Mouse (Mus musculus): ENCODE data around the gene Efnb3. TPM values are rescaled to one million over a fixed set of nuclear protein-coding genes. Genes with fewer than 3 reads are reported as not detected.

Gene Efnb3
- 68.2 and 77.1 TPM in 2 replicates for polyA plus RNA-seq (2012; rRNA removed)

DNA sequence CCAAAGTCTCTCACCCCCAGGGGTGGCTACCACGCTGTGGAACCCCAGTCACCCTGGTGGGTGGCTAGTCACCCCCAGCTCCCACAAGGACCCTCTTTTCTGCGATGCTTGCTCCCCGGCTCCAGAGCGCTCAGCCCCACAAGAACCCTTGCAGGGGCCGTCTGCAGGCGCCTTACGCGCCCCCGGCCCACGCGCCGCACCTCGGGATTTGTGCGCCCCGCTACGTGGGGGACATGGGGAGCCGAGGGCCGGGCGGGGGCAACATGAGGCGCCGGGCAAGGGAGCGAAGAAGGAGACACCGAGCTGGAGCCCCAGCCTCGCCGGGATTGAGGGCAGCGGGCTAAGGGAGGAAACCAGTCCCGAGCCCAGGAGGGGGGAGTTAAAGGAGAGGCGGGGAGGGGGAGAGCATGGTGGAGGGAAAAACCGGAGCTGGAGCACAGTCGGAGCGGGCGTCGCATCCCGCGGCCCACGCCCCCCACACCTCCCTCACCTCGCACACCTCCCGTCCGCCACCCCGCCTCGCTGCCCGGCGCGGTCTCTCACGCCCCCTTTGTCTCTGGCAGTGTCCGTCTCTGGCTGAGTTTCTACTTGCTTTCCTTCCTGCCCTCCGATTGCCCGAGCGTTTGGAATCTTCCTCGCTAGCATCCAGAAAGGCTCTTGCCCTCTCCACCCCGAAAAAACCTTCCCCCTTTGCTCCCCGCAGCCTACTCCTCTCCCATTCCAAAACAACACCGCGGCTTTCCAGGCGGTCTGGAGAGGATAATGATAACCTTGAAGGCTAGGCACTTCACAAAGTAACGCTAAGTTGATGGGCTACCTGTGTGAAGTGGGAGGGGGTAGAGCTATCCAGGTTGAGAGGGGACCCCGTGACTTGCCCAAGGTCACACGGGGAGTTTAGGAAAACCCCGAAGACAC, at the start of gene Efnb3:
Gene Efnb3 (minus strand): TSS at position 355 of the 915 bp plus-strand sequence.
- peak within 1 kb of the TSS; percentile 48 for H3K4me3 ChIP-seq (ENCODE audit: insufficient read depth, low read length)
- peak; percentile 60; the same call in 1 of the 2 replicates for TF ChIP-seq POLR2A (IDR thresholded peaks at IDR 0.05; ENCODE audit: extremely low read depth, insufficient read depth, low read length)
- no peak for TF ChIP-seq CTCF (IDR thresholded peaks at IDR 0.05; ENCODE audit: extremely low read depth, insufficient read depth, low read length)
- H3K4me1 ChIP-seq (ENCODE audit: control insufficient read depth, insufficient read depth, low read length), result no peaks in the 10 kb centered on the region
- H3K27ac ChIP-seq (ENCODE audit: insufficient read depth, low read length), result peak within 1 kb of the TSS; percentile 90

DNA sequence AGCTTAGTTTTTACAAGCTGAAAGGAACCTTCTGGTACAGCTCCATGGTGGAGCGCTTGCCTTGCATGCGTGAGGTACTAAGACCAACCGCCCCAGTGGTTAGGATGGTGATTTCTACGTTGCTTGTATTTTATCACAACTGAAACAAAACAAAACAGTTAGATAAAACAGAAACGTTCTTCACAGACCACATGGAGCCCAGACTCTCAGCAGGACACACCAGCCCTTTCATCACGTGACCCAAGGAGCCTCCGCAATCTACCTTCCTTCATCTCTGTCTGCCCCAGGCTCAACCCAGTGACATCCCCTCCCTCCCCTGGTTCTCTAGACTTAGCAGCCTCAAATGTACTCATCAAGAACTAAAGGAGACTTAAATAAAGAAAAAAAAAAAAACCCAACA, 49.4 kb upstream of the Efnb3 start:
- Histone ChIP-seq H3K4me1 (ENCODE audit: control insufficient read depth, insufficient read depth, low read length) (no peaks in the 10 kb centered on the region; the same call in 1 of the 2 replicates), H3K4me3 (ENCODE audit: insufficient read depth, low read length) (no peak overlapping the region), H3K27ac (ENCODE audit: insufficient read depth, low read length) (no peak overlapping the region)
- TF ChIP-seq CTCF (IDR thresholded peaks at IDR 0.05; ENCODE audit: extremely low read depth, insufficient read depth, low read length) (no peak), POLR2A (IDR thresholded peaks at IDR 0.05; ENCODE audit: extremely low read depth, insufficient read depth, low read length) (no peak)

DNA sequence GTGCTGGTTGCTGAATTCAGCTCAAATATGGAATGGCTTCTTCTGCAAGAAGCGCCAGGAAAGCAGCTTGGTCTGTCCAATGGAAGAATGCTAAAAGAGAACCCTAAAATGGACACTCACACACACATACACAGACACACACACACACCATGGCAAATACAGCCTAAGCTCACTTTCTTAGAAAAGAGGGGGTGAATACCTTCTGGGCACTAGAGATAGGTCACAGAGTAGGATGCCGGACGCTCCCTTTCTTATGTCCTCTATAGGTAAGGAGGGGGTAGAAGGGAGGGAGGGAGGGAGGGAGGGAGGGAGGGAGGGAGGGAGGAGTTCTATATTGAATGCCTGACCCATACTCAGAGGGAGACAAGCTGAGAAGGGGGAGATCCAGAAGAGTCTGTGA, 48.5 kb upstream of the Efnb3 start:
- Histone ChIP-seq H3K4me1 (ENCODE audit: control insufficient read depth, insufficient read depth, low read length) (no peaks in the 10 kb centered on the region; the same call in 1 of the 2 replicates), H3K4me3 (ENCODE audit: insufficient read depth, low read length) (no peak overlapping the region), H3K27ac (ENCODE audit: insufficient read depth, low read length) (no peak overlapping the region)
- TF ChIP-seq CTCF (IDR thresholded peaks at IDR 0.05; ENCODE audit: extremely low read depth, insufficient read depth, low read length) (no peak), POLR2A (IDR thresholded peaks at IDR 0.05; ENCODE audit: extremely low read depth, insufficient read depth, low read length) (no peak)

DNA sequence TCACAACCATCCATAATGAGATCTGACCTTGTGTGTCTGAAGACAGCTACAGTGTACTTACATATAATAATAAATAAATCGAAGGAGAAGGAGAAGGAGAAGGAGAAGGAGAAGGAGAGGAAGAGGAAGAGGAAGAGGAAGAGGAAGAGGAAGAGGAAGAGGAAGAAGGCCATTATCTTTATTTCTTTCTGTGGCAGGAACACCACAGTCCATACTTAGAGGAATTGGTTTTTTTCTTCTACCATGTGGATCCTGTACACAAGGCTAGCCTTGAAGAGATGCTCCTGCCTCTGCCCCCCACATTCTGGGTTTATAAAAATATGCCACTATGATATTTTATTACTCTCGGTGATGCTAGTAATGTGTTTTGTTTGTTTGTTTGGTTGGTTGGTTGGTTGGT, 46.8 kb upstream of the Efnb3 start:
- TF ChIP-seq POLR2A (IDR thresholded peaks at IDR 0.05; ENCODE audit: extremely low read depth, insufficient read depth, low read length) (no peak), CTCF (IDR thresholded peaks at IDR 0.05; ENCODE audit: extremely low read depth, insufficient read depth, low read length) (no peak)
- no peak overlapping the region for H3K4me3 ChIP-seq (ENCODE audit: insufficient read depth, low read length)
- no peak overlapping the region for H3K27ac ChIP-seq (ENCODE audit: insufficient read depth, low read length)
- no peaks in the 10 kb centered on the region; the same call in 1 of the 2 replicates for H3K4me1 ChIP-seq (ENCODE audit: control insufficient read depth, insufficient read depth, low read length)

- H3K27ac ChIP-seq (ENCODE audit: insufficient read depth, low read length), result no peak overlapping the region
- TF ChIP-seq CTCF (IDR thresholded peaks at IDR 0.05; ENCODE audit: extremely low read depth, insufficient read depth, low read length) (no peak), POLR2A (IDR thresholded peaks at IDR 0.05; ENCODE audit: extremely low read depth, insufficient read depth, low read length) (no peak)
- peak overlapping the region; percentile 61; the same call in 1 of the 2 replicates for H3K4me3 ChIP-seq (ENCODE audit: insufficient read depth, low read length)
- no peaks in the 10 kb centered on the region; the same call in 1 of the 2 replicates for H3K4me1 ChIP-seq (ENCODE audit: control insufficient read depth, insufficient read depth, low read length)
Measured at GRCm38 (mm10) chr11:69606491-69606795, 46.4 kb upstream of the Efnb3 start.

- Histone ChIP-seq H3K4me1 (ENCODE audit: control insufficient read depth, insufficient read depth, low read length) (no peaks in the 10 kb centered on the region; the same call in 1 of the 2 replicates), H3K4me3 (ENCODE audit: insufficient read depth, low read length) (peak within 1 kb of the TSS; percentile 61), H3K27ac (ENCODE audit: insufficient read depth, low read length) (peak within 1 kb of the TSS; percentile 95)
- TF ChIP-seq CTCF (IDR thresholded peaks at IDR 0.05; ENCODE audit: extremely low read depth, insufficient read depth, low read length) (no peak), POLR2A (IDR thresholded peaks at IDR 0.05; ENCODE audit: extremely low read depth, insufficient read depth, low read length) (peak; percentile 95)
Measured at GRCm38 (mm10) chr11:69605726-69606490, 45.9 kb upstream of the Efnb3 start, which contains the start of gene Atp1b2. Gene Atp1b2, minus strand, starts transcription at chr11:69605942.

DNA sequence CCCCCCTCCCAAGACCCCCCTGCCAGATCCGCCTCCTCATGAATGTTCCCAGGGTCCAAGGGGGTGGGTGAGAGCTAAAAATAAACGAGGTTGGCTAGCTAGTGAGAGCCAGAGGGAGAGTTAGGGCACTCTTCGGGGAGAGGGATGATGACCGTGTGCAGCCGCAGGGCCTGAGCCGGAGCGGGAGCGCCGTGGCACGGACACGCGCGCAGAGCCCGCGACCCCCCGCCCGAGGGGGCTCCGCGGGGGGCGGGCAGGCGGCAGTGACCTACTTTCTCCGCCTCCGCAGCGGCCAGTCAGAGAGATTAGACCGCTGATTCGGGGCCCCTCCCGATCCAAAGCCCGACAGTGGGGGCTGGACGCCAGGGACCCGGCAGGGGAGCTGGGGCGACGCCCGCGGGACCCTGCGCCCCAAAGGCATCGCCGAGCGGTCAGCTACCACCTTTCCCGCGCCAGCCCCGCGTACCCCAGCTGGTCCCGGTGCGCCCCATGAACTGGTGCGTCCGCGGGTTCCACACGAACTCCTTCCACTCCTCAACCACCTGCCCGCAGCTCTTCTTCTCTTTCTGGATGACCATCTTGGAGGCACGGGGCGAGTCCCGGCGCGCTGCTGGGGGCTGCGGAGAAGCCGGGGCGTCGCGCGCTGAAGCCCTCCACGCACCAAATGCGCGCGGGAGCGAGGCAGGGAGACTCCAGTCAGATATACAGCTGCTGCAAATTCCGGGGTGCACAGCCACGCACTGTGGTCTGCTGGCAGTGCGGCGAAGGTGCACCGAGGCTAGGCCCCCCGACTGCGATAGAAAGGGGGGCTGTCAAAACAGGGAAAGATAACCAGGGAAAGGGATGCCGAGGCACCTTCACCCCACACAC, 45.0 kb upstream of the Efnb3 start:
- TF ChIP-seq POLR2A (IDR thresholded peaks at IDR 0.05; ENCODE audit: extremely low read depth, insufficient read depth, low read length) (peak; percentile 50; the same call in 1 of the 2 replicates), CTCF (IDR thresholded peaks at IDR 0.05; ENCODE audit: extremely low read depth, insufficient read depth, low read length) (no peak)
- H3K27ac ChIP-seq (ENCODE audit: insufficient read depth, low read length), result peak overlapping the region; percentile 95
- H3K4me1 ChIP-seq (ENCODE audit: control insufficient read depth, insufficient read depth, low read length), result peaks cover 1% of the 10 kb centered on the region; the same call in 1 of the 2 replicates
- peak overlapping the region; percentile 61 for H3K4me3 ChIP-seq (ENCODE audit: insufficient read depth, low read length)

DNA sequence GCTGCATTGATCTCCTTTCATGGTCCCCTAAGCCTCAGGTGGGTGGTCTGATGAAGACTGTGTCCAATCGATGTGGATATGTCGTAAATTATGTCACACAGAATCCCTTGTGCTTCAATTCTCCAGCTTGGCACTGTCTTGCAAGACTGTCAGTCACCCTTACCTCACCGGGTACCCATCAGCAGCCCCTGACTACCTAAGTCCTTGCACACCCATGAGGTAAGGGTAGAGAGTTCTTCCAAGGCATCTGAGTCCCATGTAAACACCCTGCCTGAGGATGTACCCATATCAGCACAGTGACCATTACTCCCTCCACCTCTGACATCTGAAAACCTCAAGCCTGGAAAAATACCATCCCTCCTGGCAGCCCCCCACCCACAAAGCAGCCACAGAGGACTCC, 44.3 kb upstream of the Efnb3 start:
- peak overlapping the region; percentile 61 for H3K4me3 ChIP-seq (ENCODE audit: insufficient read depth, low read length)
- TF ChIP-seq CTCF (IDR thresholded peaks at IDR 0.05; ENCODE audit: extremely low read depth, insufficient read depth, low read length) (no peak), POLR2A (IDR thresholded peaks at IDR 0.05; ENCODE audit: extremely low read depth, insufficient read depth, low read length) (no peak)
- peaks cover 1% of the 10 kb centered on the region; the same call in 1 of the 2 replicates for H3K4me1 ChIP-seq (ENCODE audit: control insufficient read depth, insufficient read depth, low read length)
- H3K27ac ChIP-seq (ENCODE audit: insufficient read depth, low read length), result peak overlapping the region; percentile 57; the same call in 1 of the 2 replicates

Data from cortical plate, adult 2 months (tissue).